Mouse (Mus musculus) megakaryocyte, embryonic 14.5 days (primary cell): ENCODE measurements at regions not wholly inside any gene's neighbourhood (a gene's known extent, or its start where the extent isn't known, plus 50 kb on each side); places are given as distances from the start of the nearest gene placed in this dataset.

Source experiments
- H3K27me3 ChIP-seq: replicated peaks from 2 replicates; pipeline ENCODE3; 2012; ENCODE audit warnings: inconsistent platforms
- H3K36me3 ChIP-seq: replicated peaks from 2 replicates; pipeline ENCODE3; 2012; ENCODE audit warnings: low read length, inconsistent platforms, mixed read lengths
- H3K4me1 ChIP-seq: 2 replicates; pipeline ENCODE4 v1.6.1; 2012; ENCODE audit warnings: inconsistent platforms
- H3K4me3 ChIP-seq: replicated peaks from 2 replicates; pipeline ENCODE3; 2012; ENCODE audit warnings: moderate library complexity, mild to moderate bottlenecking, inconsistent platforms
- H3K9me3 ChIP-seq: 2 replicates; pipeline ENCODE4 v1.6.1; 2012; ENCODE audit warnings: inconsistent platforms
- FLI1 ChIP-seq: IDR thresholded peaks from 2 replicates; pipeline ENCODE4 v1.6.1; 2012; ENCODE audit warnings: low read length, inconsistent platforms, mixed read lengths
- GATA1 ChIP-seq: IDR thresholded peaks from 3 replicates; pipeline ENCODE4 v1.6.1; 2012; ENCODE audit warnings: mixed read lengths, low read length, inconsistent platforms, borderline replicate concordance

DNA sequence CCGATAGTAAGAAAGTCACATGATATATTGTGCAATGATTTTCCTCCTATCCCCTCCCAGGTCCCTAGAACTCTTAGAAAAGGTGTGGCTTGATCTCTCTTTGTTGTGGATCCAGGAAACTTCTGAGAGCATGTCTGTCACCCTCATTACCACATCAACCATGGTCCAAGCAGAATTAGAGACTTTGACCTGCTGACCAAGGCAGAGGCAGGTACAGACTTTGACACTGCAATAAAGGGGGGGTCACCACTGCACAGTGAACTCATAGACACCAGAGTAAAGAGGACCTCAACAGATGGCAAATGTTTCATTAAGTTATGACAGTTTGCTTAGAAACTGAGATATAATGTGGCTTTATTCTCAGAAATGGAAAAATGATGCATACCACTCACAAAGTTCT lies 595.2 kb upstream of the Camk1g start:
- Histone ChIP-seq H3K27me3 (peaks cover 2% of the 10 kb centered on the region), H3K4me3 (no peak overlapping the region), H3K4me1 (no peaks in the 10 kb centered on the region), H3K36me3 (no peaks in the 10 kb centered on the region), H3K9me3 (no peaks in the 10 kb centered on the region)
- TF ChIP-seq GATA1 = no peak
- TF ChIP-seq FLI1 = no peak

DNA sequence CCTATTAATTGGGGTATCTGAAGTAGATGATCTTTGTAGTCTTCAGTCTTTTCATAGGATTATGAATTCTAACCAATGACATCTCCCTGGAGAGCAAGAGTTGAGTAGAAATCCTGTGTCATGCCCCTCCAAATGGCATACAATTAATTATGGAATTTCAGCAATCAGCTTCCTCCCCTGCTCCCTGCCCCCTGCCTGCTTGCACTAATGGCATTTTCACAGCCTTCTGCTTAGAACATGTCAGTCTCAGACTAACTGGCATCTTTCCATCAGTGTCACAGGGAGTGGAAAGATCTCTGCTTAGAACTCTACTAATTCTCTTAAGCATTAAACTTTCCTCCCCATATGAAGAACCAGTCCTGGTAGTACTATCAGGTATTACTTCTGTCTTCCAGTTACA lies 581.8 kb upstream of the Camk1g start:
- no peak for TF ChIP-seq FLI1
- no peak for TF ChIP-seq GATA1
- H3K27me3 ChIP-seq = no peaks in the 10 kb centered on the region
- H3K36me3 ChIP-seq = no peaks in the 10 kb centered on the region
- H3K9me3 ChIP-seq = no peaks in the 10 kb centered on the region
- no peak overlapping the region for H3K4me3 ChIP-seq
- no peaks in the 10 kb centered on the region for H3K4me1 ChIP-seq

DNA sequence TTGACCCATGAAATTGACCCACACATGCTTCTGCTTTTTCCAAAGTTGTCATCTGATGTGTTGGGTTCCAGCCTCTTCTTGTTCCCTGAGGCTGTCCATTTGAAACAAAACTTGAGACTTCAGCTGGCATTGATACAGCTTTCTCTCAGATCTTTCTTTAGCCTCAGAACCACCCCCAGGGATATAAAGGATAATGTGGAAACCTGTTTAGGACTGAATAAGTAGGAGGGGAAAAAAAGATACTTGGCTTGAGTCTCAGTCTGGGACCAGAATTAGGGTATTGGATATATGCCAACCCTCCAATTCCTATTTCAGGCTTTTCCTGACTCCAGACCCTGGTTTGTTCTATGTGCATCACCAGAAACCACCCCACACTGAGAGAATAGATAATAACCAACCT lies 579.7 kb upstream of the Camk1g start:
- no peak overlapping the region for H3K4me3 ChIP-seq
- H3K4me1 ChIP-seq = no peaks in the 10 kb centered on the region
- H3K9me3 ChIP-seq = no peaks in the 10 kb centered on the region
- H3K36me3 ChIP-seq = no peaks in the 10 kb centered on the region
- H3K27me3 ChIP-seq = no peaks in the 10 kb centered on the region
- TF ChIP-seq FLI1 = no peak
- no peak for TF ChIP-seq GATA1

DNA sequence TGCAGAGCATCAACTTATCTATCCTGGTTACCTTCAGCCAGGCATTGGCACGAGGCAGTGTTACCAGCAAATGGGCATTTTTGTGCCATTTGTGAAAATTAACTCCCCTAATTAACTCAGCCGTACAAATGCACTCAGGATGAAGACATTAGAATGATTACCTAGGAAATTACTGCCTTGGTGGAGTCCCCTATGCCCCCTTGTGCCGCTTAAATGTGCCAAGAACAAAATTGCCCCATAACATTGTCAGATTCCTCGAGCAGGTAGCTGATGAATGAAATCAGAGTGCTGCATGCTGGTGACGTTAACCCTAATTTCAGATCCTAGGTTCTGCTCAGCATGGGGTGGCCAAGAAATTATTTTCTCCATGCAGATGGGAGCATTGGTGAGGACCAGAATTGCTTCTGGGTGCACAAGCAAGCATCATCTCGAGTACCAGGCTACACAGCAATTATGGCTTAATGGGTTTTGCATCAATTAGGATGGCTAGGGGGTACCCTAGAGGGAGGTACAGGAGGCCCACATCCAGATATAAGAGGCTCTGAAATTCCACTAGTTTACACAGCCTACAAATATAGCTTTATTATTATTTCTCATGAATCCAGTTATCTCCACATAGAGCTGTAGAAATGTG lies 577.0 kb upstream of the Camk1g start:
- no peaks in the 10 kb centered on the region for H3K27me3 ChIP-seq

DNA sequence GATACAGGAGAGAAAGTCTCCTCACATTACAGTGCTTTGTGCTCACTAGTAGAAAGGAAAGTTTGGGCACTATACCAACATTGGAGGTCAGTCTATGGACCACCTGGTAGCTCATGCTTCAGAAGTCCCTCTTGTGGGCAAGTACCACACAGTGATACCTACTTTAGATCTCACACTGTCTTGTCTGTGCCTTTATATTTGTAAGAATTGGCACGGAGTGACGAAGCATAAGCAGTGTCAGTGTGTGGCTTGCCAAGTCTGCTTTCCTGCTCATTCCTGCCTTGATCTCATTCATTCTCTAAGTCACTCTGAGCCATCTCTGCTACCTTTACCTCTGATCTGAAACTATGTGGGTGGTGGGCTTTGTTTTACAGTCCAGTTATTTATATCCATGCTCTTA lies 565.9 kb upstream of the Camk1g start:
- Histone ChIP-seq H3K27me3 (no peaks in the 10 kb centered on the region), H3K9me3 (no peaks in the 10 kb centered on the region), H3K4me1 (no peaks in the 10 kb centered on the region), H3K36me3 (no peaks in the 10 kb centered on the region), H3K4me3 (no peak overlapping the region)
- TF ChIP-seq GATA1 = no peak
- TF ChIP-seq FLI1 = no peak

More for the DNA sequence above, 577.0 kb upstream of the Camk1g start:
- Histone ChIP-seq H3K4me3 (no peak overlapping the region), H3K4me1 (no peaks in the 10 kb centered on the region), H3K36me3 (no peaks in the 10 kb centered on the region), H3K9me3 (no peaks in the 10 kb centered on the region)
- no peak for TF ChIP-seq FLI1
- no peak for TF ChIP-seq GATA1

DNA sequence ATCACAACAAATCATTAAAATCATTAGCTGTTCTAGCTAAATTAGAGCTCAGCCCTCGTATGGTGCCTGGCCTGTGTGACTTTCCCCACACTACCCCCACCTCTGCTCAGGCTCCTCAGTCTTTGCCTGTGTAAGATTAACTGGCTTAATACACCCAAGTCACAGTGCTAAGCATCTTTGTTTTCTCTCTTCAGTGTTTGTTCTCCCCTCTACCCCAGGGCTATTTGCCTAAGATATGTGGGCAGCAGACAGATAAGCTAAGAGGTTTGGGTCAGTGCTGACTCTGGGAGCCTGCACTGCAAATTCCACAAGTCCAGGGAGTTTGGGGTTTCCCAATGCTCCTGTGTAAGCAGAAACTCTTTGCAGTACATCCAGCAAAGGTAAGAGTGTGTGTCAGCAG lies 564.2 kb upstream of the Camk1g start:
- TF ChIP-seq GATA1 (no peak), FLI1 (no peak)
- Histone ChIP-seq H3K36me3 (no peaks in the 10 kb centered on the region), H3K9me3 (no peaks in the 10 kb centered on the region), H3K4me1 (no peaks in the 10 kb centered on the region), H3K4me3 (no peak overlapping the region), H3K27me3 (no peaks in the 10 kb centered on the region)

DNA sequence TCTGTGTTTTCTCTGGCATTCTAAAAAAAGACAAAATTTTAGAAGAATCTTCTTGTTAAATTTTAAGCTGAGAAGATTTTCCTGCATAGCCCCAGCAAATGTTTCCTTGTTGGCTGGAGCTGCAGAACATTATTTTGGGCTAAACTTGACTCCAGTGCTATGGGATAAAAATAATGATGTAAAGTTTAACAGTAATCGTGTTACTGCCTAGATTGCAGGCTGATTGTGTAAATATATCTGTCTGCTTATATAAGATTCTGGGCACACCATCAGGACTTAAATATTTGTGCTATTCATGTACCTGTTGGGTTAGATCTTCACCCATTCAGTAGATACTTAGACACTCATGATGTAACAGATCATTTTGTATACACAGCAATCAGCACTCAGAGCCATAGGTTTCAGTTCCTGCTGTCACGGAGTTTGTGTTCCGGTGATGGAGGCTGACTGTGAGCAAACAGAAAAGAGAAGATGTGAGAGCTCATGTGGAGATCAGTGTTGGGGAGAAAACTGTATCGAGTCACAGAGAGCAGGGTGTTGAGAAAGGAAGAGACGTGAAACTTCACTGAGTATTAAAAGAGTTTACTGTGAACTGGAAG lies 561.1 kb upstream of the Camk1g start:
- Histone ChIP-seq H3K4me3 (no peak overlapping the region), H3K36me3 (no peaks in the 10 kb centered on the region), H3K9me3 (no peaks in the 10 kb centered on the region), H3K4me1 (no peaks in the 10 kb centered on the region), H3K27me3 (no peaks in the 10 kb centered on the region)
- TF ChIP-seq GATA1 (no peak), FLI1 (no peak)

DNA sequence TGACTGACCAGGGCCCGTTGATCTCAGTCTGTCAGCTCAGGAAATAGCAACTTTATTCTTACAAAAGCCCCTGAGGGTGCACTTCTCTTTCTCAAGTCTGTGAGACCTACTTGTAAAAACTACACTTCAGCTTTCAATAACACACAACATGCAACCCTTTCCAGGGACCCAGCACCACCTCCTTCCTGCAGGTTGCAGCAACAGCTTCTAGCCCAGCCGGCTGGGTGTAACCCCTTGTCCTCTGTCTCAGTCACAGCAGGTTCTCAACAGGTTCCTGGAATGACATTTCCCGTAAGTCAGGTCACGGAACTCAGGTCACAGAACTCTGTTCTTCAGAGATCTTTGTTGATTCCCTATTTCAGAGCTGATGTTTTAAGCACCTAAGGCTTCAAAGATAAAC lies 558.5 kb upstream of the Camk1g start:
- H3K27me3 ChIP-seq = no peaks in the 10 kb centered on the region
- TF ChIP-seq FLI1 (no peak), GATA1 (no peak)
- no peaks in the 10 kb centered on the region for H3K4me1 ChIP-seq
- H3K36me3 ChIP-seq = no peaks in the 10 kb centered on the region
- H3K9me3 ChIP-seq = peaks cover 4% of the 10 kb centered on the region; the same call in 1 of the 2 replicates
- H3K4me3 ChIP-seq = no peak overlapping the region

DNA sequence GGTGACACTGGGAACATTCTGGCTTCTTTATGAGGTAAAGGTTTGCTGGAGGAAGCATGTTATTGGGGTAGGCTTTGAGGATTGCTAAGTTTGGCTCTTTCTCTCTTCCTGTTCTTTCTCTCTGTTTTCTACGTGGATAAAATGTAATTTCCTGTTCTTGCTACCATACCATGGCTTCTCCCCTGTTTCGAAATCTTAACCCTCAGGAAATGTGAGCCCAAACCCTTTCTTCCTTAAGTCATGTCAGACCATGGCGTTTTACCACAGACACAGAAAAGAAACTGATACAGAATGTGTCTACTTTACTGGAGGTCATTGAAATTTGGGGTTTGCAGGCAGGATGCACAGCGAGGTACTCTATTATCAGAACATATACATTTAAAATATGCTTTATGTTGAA lies 552.7 kb upstream of the Camk1g start:
- TF ChIP-seq FLI1 = no peak
- no peak for TF ChIP-seq GATA1
- H3K27me3 ChIP-seq = no peaks in the 10 kb centered on the region
- H3K9me3 ChIP-seq = peaks cover 4% of the 10 kb centered on the region; the same call in 1 of the 2 replicates
- H3K4me3 ChIP-seq = no peak overlapping the region
- no peaks in the 10 kb centered on the region for H3K36me3 ChIP-seq
- no peaks in the 10 kb centered on the region for H3K4me1 ChIP-seq

DNA sequence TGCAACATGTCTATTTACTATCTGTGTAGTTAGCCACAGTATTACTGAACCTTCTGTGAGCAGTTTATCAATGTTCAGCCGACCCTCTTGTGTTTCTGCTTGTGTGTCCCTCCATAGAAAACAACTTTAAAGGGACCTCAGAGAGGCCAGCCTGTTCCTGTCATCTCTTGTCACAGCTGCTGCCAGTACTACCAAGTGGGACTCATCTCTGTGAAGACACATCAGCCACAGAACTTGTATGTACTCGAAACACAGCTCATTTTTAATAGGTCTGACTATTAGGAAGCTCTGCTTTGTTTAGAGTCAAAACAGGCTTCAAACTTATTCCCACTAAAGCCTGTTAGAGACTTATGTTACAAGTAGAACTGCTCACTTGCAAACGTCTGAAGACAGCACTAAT lies 549.1 kb upstream of the Camk1g start:
- peaks cover 4% of the 10 kb centered on the region; the same call in 1 of the 2 replicates for H3K9me3 ChIP-seq
- H3K4me3 ChIP-seq = no peak overlapping the region
- H3K4me1 ChIP-seq = no peaks in the 10 kb centered on the region
- H3K36me3 ChIP-seq = no peaks in the 10 kb centered on the region
- no peaks in the 10 kb centered on the region for H3K27me3 ChIP-seq
- no peak for TF ChIP-seq GATA1
- no peak for TF ChIP-seq FLI1

DNA sequence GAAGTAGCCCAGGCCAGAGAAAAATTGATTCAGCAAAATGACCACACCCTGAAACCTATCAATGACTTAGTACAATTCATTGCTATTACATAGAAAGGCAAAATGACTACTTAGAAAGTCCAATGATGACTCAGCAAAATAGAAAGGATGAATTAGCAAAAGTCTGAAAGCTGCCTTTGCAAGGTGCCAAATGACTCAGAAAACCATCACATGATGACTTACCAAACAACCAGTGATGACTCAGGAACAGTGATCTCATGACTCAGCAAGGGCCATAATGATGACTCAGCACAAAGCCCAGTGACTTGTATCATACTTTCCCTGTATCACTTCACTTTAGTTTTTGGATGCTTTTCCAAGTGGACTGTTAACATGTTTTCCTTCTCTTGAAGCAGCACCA lies 535.6 kb upstream of the Camk1g start:
- no peaks in the 10 kb centered on the region for H3K36me3 ChIP-seq
- TF ChIP-seq FLI1 (no peak), GATA1 (no peak)
- no peak overlapping the region for H3K4me3 ChIP-seq
- H3K4me1 ChIP-seq = no peaks in the 10 kb centered on the region
- no peaks in the 10 kb centered on the region for H3K27me3 ChIP-seq
- H3K9me3 ChIP-seq = 0 out of 2 replicates have a peak, but pooled peaks cover 3% of the 10 kb centered on the region

DNA sequence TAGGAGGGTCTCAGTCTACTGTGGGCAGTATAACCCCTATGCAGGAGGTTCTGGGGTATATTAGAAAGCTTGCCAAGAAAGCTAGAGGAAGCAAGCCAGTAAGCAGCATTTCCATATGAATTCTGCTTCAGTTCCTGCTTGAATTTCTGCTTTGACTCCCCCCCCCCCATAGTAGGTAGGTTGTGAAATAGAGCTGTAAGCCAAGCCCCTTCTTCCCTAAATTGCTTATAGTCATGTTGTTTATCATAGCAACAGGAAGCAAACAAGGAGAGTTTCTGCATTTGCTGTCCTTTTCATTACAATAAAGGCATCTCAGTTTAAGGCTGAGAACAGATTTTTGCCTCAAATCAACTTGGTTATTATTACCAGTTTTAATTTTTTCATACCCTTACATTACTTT lies 524.0 kb upstream of the Camk1g start:
- no peaks in the 10 kb centered on the region for H3K36me3 ChIP-seq
- no peak overlapping the region for H3K4me3 ChIP-seq
- TF ChIP-seq GATA1 = no peak
- TF ChIP-seq FLI1 = no peak
- H3K4me1 ChIP-seq = no peaks in the 10 kb centered on the region
- H3K9me3 ChIP-seq = peaks cover 3% of the 10 kb centered on the region; the same call in 1 of the 2 replicates
- no peaks in the 10 kb centered on the region for H3K27me3 ChIP-seq
